Mouse (Mus musculus): Measurements from ENCODE around the gene Zcchc2. TPM values are rescaled to one million over a fixed set of nuclear protein-coding genes. Genes with fewer than 3 reads are reported as not detected.

The Zcchc2 gene
- polyA plus RNA-seq, 1 experiment from 2014 or later: 3.4 TPM

DNA sequence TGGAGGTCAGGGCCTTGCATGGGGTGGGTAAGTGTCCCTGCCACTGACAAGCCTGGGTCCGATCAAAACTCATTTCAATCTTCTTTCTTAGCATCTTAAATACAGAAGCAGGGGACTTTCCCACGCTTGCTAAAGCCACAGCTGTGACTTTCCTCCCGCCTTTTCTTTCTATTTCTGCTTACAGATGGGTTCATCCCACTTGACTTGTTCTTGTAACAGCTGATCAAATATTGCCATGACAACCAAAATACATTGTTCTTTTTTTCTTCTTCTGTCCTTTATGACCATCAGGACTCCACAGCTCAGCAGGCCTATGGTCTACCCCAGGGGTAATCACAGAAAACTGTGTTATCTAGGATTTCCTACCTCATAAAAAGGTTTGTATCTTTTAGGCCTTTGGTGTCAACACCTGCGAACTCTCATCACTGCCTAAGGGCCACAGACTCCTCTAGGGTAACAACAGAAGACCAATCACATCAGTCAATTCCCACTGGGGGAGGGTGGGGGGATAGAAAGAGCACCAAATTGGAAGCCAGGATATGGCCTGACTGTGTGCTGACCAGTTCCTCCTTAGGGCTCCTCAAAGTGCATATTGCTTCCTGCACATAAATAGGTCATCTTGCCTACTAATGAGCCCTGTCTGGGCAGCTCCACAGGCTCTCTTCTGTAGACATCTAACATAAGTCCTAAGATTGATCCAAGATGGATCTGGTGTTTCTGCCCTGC lies 71.1 kb downstream of the Zcchc2 start:
- WGBS: 57% methylated on average over 4 of the region's 4 CpGs
- Histone ChIP-seq H3K9ac (ENCODE audit: low read depth, low read length) (no peak overlapping the region), H3K9me3 (replicated peaks; ENCODE audit: control insufficient read depth, low read length, poor library complexity, severe bottlenecking) (no peaks in the 10 kb centered on the region), H3K4me2 (ENCODE audit: low read length) (no peak overlapping the region), H3K4me3 (ENCODE audit: low read depth, low read length) (no peak overlapping the region), H3K27me3 (ENCODE audit: control insufficient read depth, insufficient read depth, low read depth, low read length) (no peaks in the 10 kb centered on the region), H3K36me3 (ENCODE audit: control insufficient read depth, insufficient read depth, low read length) (no peaks in the 10 kb centered on the region), H3K4me1 (ENCODE audit: control insufficient read depth, insufficient read depth, low read length) (0 out of 2 replicates have a peak, but pooled peaks cover 2% of the 10 kb centered on the region), H3K27ac (ENCODE audit: low read length) (no peak overlapping the region)
- ATAC-seq: 0 out of 2 replicates have a peak, but pooled peaks have one; percentile 47

DNA sequence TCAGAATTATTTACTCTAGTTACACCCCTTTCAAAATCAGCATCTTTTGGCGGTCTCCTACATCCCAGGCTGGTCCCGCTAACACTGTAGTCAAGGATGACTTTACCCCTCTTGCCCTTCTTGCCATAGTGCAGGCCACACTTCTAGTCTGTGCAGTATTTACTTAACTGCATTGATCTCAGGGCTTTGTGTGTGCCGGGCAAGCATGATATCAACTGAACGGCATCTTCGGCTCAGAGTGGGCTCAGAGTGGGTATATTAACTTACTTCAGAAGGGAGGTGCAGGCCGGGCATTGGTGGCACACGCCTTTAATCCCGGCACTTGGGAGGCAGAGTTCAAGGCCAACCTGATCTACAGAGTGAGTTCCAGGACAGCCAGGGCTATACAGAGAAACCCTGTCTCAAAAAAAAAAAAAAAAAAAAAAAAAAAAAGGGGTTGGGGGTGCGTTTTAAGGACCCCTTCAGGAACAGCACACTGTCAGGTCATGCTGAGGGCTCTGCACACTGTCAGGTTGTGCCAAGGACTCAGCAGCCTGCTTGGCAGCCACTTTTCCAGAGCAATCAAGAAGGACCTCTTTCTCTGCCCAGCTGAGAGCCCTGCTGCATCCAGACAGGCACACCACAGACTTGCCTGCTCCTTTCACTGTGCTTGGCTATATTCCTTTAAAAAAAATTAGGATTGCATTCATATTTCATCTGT lies 72.8 kb downstream of the Zcchc2 start:
- Histone ChIP-seq H3K4me2 (ENCODE audit: low read length) (no peak overlapping the region), H3K4me1 (ENCODE audit: control insufficient read depth, insufficient read depth, low read length) (0 out of 2 replicates have a peak, but pooled peaks cover 2% of the 10 kb centered on the region), H3K9me3 (replicated peaks; ENCODE audit: control insufficient read depth, low read length, poor library complexity, severe bottlenecking) (no peaks in the 10 kb centered on the region), H3K36me3 (ENCODE audit: control insufficient read depth, insufficient read depth, low read length) (no peaks in the 10 kb centered on the region), H3K4me3 (ENCODE audit: low read depth, low read length) (no peak overlapping the region), H3K9ac (ENCODE audit: low read depth, low read length) (no peak overlapping the region), H3K27ac (ENCODE audit: low read length) (no peak overlapping the region), H3K27me3 (ENCODE audit: control insufficient read depth, insufficient read depth, low read depth, low read length) (no peaks in the 10 kb centered on the region)
- no peak for ATAC-seq
- WGBS: 89% methylated on average over 9 of the region's 9 CpGs

DNA sequence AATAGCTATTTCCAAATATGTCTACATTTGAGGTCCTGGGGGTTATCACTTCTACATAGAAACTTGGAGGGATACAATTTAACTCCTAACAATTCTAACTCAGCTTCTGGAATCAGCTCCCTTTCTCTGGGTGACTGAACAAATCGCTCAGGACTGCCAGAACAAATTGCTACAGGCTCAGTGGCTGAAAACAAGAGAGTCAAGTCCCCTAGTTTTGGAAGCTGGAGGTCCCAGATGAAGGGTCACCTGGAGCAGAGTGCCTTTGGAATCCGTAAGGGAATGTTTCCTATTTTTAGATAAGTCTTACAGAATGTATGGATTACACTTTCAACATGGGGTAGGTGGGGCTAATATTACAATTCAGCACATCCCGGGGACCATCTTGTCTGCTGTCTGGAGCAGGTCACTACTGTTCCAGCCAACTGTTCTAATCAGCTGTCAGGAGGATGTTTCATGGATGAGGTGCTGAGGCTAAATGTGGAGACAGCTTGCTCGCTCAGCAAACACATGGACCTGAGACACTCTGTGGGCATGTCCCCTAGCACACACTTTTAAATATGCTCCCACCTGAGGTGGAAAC lies 73.5 kb downstream of the Zcchc2 start:
- no peak for ATAC-seq
- H3K4me2 ChIP-seq (ENCODE audit: low read length): no peak overlapping the region
- H3K9ac ChIP-seq (ENCODE audit: low read depth, low read length): no peak overlapping the region
- no peak overlapping the region for H3K4me3 ChIP-seq (ENCODE audit: low read depth, low read length)
- WGBS: 74% methylated on average over 4 of the region's 4 CpGs
- H3K27me3 ChIP-seq (ENCODE audit: control insufficient read depth, insufficient read depth, low read depth, low read length): no peaks in the 10 kb centered on the region
- 0 out of 2 replicates have a peak, but pooled peaks cover 2% of the 10 kb centered on the region for H3K4me1 ChIP-seq (ENCODE audit: control insufficient read depth, insufficient read depth, low read length)
- H3K9me3 ChIP-seq (replicated peaks; ENCODE audit: control insufficient read depth, low read length, poor library complexity, severe bottlenecking): no peaks in the 10 kb centered on the region
- H3K27ac ChIP-seq (ENCODE audit: low read length): no peak overlapping the region
- H3K36me3 ChIP-seq (ENCODE audit: control insufficient read depth, insufficient read depth, low read length): no peaks in the 10 kb centered on the region

DNA sequence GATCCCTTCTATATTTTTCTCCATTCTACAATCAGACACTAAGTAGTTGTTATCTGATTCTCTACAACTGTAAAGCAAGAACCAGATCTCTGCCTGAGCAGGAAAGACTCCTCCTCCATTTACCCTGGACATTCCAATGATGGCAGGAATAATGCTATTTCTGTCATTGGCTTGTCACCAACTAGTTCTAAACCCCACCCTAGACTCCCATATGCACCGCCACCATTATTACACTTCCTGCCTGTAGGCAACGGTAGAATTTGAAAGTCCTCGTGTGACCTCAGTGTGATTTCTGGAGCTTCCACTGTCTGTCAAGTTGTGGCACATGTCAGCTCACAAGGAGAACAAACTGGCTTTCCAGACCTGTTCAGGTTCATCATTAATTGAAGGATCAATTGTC lies 74.1 kb downstream of the Zcchc2 start:
- Histone ChIP-seq H3K27ac (ENCODE audit: low read length) (no peak overlapping the region), H3K4me1 (ENCODE audit: control insufficient read depth, insufficient read depth, low read length) (0 out of 2 replicates have a peak, but pooled peaks cover 2% of the 10 kb centered on the region), H3K4me3 (ENCODE audit: low read depth, low read length) (no peak overlapping the region), H3K4me2 (ENCODE audit: low read length) (no peak overlapping the region), H3K9me3 (replicated peaks; ENCODE audit: control insufficient read depth, low read length, poor library complexity, severe bottlenecking) (no peaks in the 10 kb centered on the region), H3K36me3 (ENCODE audit: control insufficient read depth, insufficient read depth, low read length) (no peaks in the 10 kb centered on the region), H3K27me3 (ENCODE audit: control insufficient read depth, insufficient read depth, low read depth, low read length) (no peaks in the 10 kb centered on the region), H3K9ac (ENCODE audit: low read depth, low read length) (no peak overlapping the region)
- ATAC-seq: no peak
- WGBS: 81% methylated on average over 3 of the region's 3 CpGs

DNA sequence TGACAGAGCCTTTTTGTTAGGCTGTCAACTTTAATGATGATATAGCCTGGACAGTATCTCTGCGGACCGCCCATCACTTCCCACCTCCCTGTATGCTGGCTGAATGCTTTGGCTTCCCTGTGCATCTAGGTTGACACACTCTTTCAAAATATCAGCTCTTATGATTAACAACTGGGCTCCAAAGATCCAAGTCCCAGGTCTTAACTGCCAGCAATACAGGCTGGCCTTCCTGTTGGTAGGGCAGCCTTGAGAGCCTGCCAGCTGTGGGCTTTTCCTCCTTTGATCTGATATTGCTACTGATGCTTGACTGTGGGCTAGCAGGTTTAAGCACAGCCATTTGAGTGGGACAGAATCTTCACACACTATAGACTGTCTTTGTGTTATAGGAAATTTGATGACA lies 74.5 kb downstream of the Zcchc2 start:
- Histone ChIP-seq H3K9ac (ENCODE audit: low read depth, low read length) (no peak overlapping the region), H3K27me3 (ENCODE audit: control insufficient read depth, insufficient read depth, low read depth, low read length) (no peaks in the 10 kb centered on the region), H3K9me3 (replicated peaks; ENCODE audit: control insufficient read depth, low read length, poor library complexity, severe bottlenecking) (no peaks in the 10 kb centered on the region), H3K36me3 (ENCODE audit: control insufficient read depth, insufficient read depth, low read length) (no peaks in the 10 kb centered on the region), H3K4me2 (ENCODE audit: low read length) (no peak overlapping the region), H3K4me3 (ENCODE audit: low read depth, low read length) (no peak overlapping the region), H3K27ac (ENCODE audit: low read length) (no peak overlapping the region), H3K4me1 (ENCODE audit: control insufficient read depth, insufficient read depth, low read length) (0 out of 2 replicates have a peak, but pooled peaks cover 2% of the 10 kb centered on the region)
- no peak for ATAC-seq
- WGBS: 69% methylated on average over 2 of the region's 2 CpGs

DNA sequence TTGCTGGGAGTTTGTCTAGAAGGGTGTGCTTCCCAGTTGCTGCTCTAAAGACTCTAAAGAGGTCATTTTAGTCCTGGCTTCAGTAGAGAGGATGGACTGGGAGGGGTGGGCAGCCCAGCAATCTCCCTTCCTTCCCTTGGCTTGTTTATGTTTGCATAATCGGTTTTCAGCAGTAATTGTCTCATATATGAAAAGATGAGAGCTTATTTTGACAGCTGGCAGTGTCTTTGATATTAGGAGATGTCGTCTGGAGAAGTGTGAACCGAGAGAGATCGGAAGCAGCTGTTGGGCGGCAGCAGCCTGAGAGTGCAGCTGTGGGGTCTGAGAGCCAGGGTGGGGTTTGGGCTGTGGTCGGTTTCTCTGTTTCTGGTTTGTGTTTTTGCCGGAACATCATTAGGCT lies 75.5 kb downstream of the Zcchc2 start:
- no peak for ATAC-seq
- Histone ChIP-seq H3K4me2 (ENCODE audit: low read length) (no peak overlapping the region), H3K36me3 (ENCODE audit: control insufficient read depth, insufficient read depth, low read length) (no peaks in the 10 kb centered on the region), H3K27me3 (ENCODE audit: control insufficient read depth, insufficient read depth, low read depth, low read length) (0 out of 2 replicates have a peak, but pooled peaks cover under 1% of the 10 kb centered on the region), H3K4me3 (ENCODE audit: low read depth, low read length) (no peak overlapping the region), H3K9ac (ENCODE audit: low read depth, low read length) (no peak overlapping the region), H3K4me1 (ENCODE audit: control insufficient read depth, insufficient read depth, low read length) (0 out of 2 replicates have a peak, but pooled peaks cover 2% of the 10 kb centered on the region), H3K9me3 (replicated peaks; ENCODE audit: control insufficient read depth, low read length, poor library complexity, severe bottlenecking) (no peaks in the 10 kb centered on the region), H3K27ac (ENCODE audit: low read length) (no peak overlapping the region)
- 40% methylated on average over 7 of the region's 7 CpGs for WGBS

GRCm38 (mm10) chr1:106067306-106067705 lies 77.1 kb downstream of the Zcchc2 start:
- Histone ChIP-seq H3K4me3 (ENCODE audit: low read depth, low read length) (no peak overlapping the region), H3K27me3 (ENCODE audit: control insufficient read depth, insufficient read depth, low read depth, low read length) (0 out of 2 replicates have a peak, but pooled peaks cover 2% of the 10 kb centered on the region), H3K4me2 (ENCODE audit: low read length) (no peak overlapping the region), H3K4me1 (ENCODE audit: control insufficient read depth, insufficient read depth, low read length) (peaks cover 11% of the 10 kb centered on the region; the same call in 1 of the 2 replicates), H3K9ac (ENCODE audit: low read depth, low read length) (no peak overlapping the region), H3K27ac (ENCODE audit: low read length) (no peak overlapping the region), H3K9me3 (replicated peaks; ENCODE audit: control insufficient read depth, low read length, poor library complexity, severe bottlenecking) (no peaks in the 10 kb centered on the region), H3K36me3 (ENCODE audit: control insufficient read depth, insufficient read depth, low read length) (no peaks in the 10 kb centered on the region)
- no peak for ATAC-seq
- WGBS: 80% methylated on average over 6 of the region's 6 CpGs

DNA sequence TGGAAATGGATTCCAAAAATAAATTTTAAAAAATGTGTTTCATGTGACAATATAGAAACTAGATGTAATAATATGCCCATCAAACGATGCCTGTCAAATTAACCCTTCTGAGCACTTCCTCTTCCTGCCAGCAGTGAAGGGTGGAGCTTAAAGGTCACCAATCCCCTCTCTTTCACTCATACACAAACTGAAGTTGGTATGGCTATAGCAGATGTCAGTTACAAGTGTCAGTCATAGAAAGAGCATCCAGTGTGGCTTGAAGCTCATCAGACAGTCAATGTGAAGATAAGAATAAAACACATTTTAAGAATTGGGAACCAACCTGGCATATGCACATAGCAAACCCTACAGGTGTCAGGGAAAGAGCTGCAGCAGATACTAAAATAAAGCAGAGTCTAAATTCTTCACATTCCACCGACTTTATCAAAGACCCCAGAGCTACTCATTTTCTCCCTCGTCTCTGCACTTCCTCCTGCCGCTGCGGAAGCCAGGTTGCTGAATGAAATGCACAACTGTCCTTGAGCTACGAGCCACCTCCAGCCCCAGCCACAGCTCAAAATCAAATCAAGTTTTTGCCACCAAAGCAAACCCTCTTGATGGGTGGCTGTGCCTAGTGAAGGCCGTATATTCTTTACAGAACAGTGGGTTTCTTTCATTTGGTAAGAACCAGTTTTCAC lies 79.8 kb downstream of the Zcchc2 start:
- Histone ChIP-seq H3K9ac (ENCODE audit: low read depth, low read length) (no peak overlapping the region), H3K9me3 (replicated peaks; ENCODE audit: control insufficient read depth, low read length, poor library complexity, severe bottlenecking) (no peaks in the 10 kb centered on the region), H3K4me2 (ENCODE audit: low read length) (no peak overlapping the region), H3K27ac (ENCODE audit: low read length) (no peak overlapping the region), H3K4me3 (ENCODE audit: low read depth, low read length) (no peak overlapping the region), H3K36me3 (ENCODE audit: control insufficient read depth, insufficient read depth, low read length) (no peaks in the 10 kb centered on the region), H3K27me3 (ENCODE audit: control insufficient read depth, insufficient read depth, low read depth, low read length) (0 out of 2 replicates have a peak, but pooled peaks cover 2% of the 10 kb centered on the region), H3K4me1 (ENCODE audit: control insufficient read depth, insufficient read depth, low read length) (peaks cover 11% of the 10 kb centered on the region; the same call in 1 of the 2 replicates)
- no peak for ATAC-seq
- WGBS: 71% methylated on average over 7 of the region's 7 CpGs
